Mouse (Mus musculus) R1 (cell line): ENCODE measurements at regions not wholly inside any gene's neighbourhood (a gene's known extent, or its start where the extent isn't known, plus 50 kb on each side); places are given as distances from the start of the nearest gene placed in this dataset.

Source experiments
- DNase-seq: peaks from one replicate; pipeline ENCODE4 v3.0.0-alpha.2; 2018; ENCODE audit warnings: low read depth, low spot score

GRCm38 (mm10) chr4:81897451-81897850 lies 454.8 kb upstream of the Mpdz start:
- DNase-seq = no peak

GRCm38 (mm10) chr4:81868941-81869340 lies 426.3 kb upstream of the Mpdz start:
- no peak for DNase-seq

- no peak for DNase-seq
Measured at GRCm38 (mm10) chr4:81841642-81842494, 399.3 kb upstream of the Mpdz start.

- no peak for DNase-seq
Measured at GRCm38 (mm10) chr4:81829972-81830371, 387.4 kb upstream of the Mpdz start.

- DNase-seq = no peak
Measured at GRCm38 (mm10) chr4:81827453-81827852, 384.8 kb upstream of the Mpdz start.

GRCm38 (mm10) chr4:81825966-81826365 lies 383.4 kb upstream of the Mpdz start:
- DNase-seq = no peak

- no peak for DNase-seq
Measured at GRCm38 (mm10) chr4:81823566-81823965, 381.0 kb upstream of the Mpdz start.

- DNase-seq = no peak
Measured at GRCm38 (mm10) chr4:81789274-81789673, 346.7 kb upstream of the Mpdz start.

GRCm38 (mm10) chr4:81788636-81789035 lies 346.0 kb upstream of the Mpdz start:
- no peak for DNase-seq

- DNase-seq = no peak
Measured at GRCm38 (mm10) chr4:81781971-81782370, 339.4 kb upstream of the Mpdz start.

- DNase-seq = no peak
Measured at GRCm38 (mm10) chr4:81766705-81767104, 324.1 kb upstream of the Mpdz start.

GRCm38 (mm10) chr4:81764026-81764867 lies 321.6 kb upstream of the Mpdz start:
- no peak for DNase-seq

- DNase-seq = no peak
Measured at GRCm38 (mm10) chr4:81763311-81764025, 320.9 kb upstream of the Mpdz start.

- peak; percentile 2 for DNase-seq
Measured at GRCm38 (mm10) chr4:81762592-81763229, 320.1 kb upstream of the Mpdz start.

GRCm38 (mm10) chr4:81757905-81758304 lies 315.3 kb upstream of the Mpdz start:
- no peak for DNase-seq

GRCm38 (mm10) chr4:81744629-81745509 lies 302.3 kb upstream of the Mpdz start:
- DNase-seq = no peak

GRCm38 (mm10) chr4:81743978-81744628 lies 301.5 kb upstream of the Mpdz start:
- DNase-seq = no peak

- DNase-seq = no peak
Measured at GRCm38 (mm10) chr4:81742536-81743459, 300.2 kb upstream of the Mpdz start.

GRCm38 (mm10) chr4:81734391-81734790 lies 291.8 kb upstream of the Mpdz start:
- no peak for DNase-seq
